Mouse (Mus musculus) heart, postnatal 0 days (tissue): ENCODE data around the gene Mecom.

ENCODE experiments used
- CTCF ChIP-seq: IDR thresholded peaks from 2 replicates; pipeline ENCODE4 v1.5.1; 2016; ENCODE audit warnings: antibody characterized with exemption, control low read depth, low read depth
- EP300 ChIP-seq: IDR thresholded peaks from 2 replicates; pipeline ENCODE4 v1.6.1; 2016; ENCODE audit warnings: antibody characterized with exemption, low read depth

DNA sequence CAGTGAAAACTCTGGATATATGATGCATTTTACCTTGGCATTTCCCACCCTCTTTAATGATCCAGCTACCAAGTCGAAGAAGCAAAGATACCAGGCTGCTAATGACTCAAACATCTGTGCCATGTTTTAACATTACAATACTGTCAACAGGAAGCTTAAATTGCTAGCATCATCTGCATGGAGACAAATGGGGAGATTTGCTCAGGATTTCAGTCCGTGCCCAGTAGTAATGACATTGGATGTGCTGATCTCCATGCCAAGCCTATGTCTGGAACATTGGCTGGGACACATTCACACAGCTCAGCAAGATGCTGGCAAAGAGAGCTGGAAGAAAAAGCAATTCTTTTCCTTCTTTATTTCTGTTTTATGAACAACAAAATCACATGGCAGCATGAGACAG lies 53.4 kb downstream of the Mecom start:
- TF ChIP-seq CTCF = no peak
- no peak for TF ChIP-seq EP300
